Mouse (Mus musculus) myocyte (in vitro differentiated cells): ENCODE data around the gene Tmcc3. TPM values are rescaled to one million over a fixed set of nuclear protein-coding genes. Genes with fewer than 3 reads are reported as not detected.

Experiments
- H3K27me3 ChIP-seq: one replicate; pipeline ENCODE4 v1.6.1; 2011; ENCODE audit not compliant: control insufficient read depth, insufficient read depth, insufficient read length
- H3K36me3 ChIP-seq: one replicate; pipeline ENCODE4 v1.6.1; 2011; ENCODE audit not compliant: control insufficient read depth, insufficient read depth
- H3K4me2 ChIP-seq: one replicate; pipeline ENCODE4 v1.6.1; 2011; ENCODE audit warnings: low read depth, control low read depth
- H3K4me3 ChIP-seq: one replicate; pipeline ENCODE4 v1.5.1; 2011; ENCODE audit warnings: mild to moderate bottlenecking, control low read depth, moderate library complexity
- H3K79me2 ChIP-seq: one replicate; pipeline ENCODE4 v1.6.1; 2011; ENCODE audit not compliant: control insufficient read depth, insufficient read depth
- H3ac ChIP-seq: one replicate; pipeline ENCODE4 v1.6.1; 2011; ENCODE audit not compliant: control insufficient read depth, insufficient read length
- CEBPB ChIP-seq: IDR thresholded peaks from 2 replicates; pipeline ENCODE4 v1.6.1; 2011; ENCODE audit warnings: mild to moderate bottlenecking, moderate library complexity; ENCODE audit not compliant: poor library complexity, insufficient read depth, severe bottlenecking
- E2F4 ChIP-seq: IDR thresholded peaks from one replicate; pipeline ENCODE4 v1.6.1; 2011; ENCODE audit warnings: mild to moderate bottlenecking, control low read depth, moderate library complexity; ENCODE audit not compliant: insufficient read depth
- MAX ChIP-seq: IDR thresholded peaks from one replicate; pipeline ENCODE4 v1.6.1; 2011; ENCODE audit warnings: low read depth, mild to moderate bottlenecking, control low read depth
- MYOD1 ChIP-seq, 3 experiments: IDR thresholded peaks; one replicate each; pipeline ENCODE4 v1.6.1; 2011; ENCODE audit warnings: control low read depth in 2 of 3, low read depth in 2 of 3, mild to moderate bottlenecking in 2 of 3, moderate library complexity in 1 of 3; ENCODE audit not compliant: insufficient read length in 2 of 3, control insufficient read depth in 1 of 3
- MYOG ChIP-seq, 3 experiments: IDR thresholded peaks; one replicate each; pipeline ENCODE4 v1.6.1; 2011; ENCODE audit warnings: control low read depth in 2 of 3, low read depth in 2 of 3, mild to moderate bottlenecking in 2 of 3; ENCODE audit not compliant: insufficient read length in 2 of 3, control insufficient read depth in 1 of 3, insufficient read depth in 1 of 3
- POLR2A ChIP-seq: IDR thresholded peaks from one replicate; pipeline ENCODE4 v1.6.1; 2011; ENCODE audit warnings: low read depth, mild to moderate bottlenecking, control low read depth, moderate library complexity; ENCODE audit not compliant: insufficient read length
- POLR2AphosphoS2 ChIP-seq: IDR thresholded peaks from one replicate; pipeline ENCODE4 v1.6.1; 2011; ENCODE audit warnings: low read depth, control low read depth; ENCODE audit not compliant: insufficient read length
- REST ChIP-seq: IDR thresholded peaks from one replicate; pipeline ENCODE4 v1.6.1; 2011; ENCODE audit warnings: mild to moderate bottlenecking, control low read depth, moderate library complexity; ENCODE audit not compliant: insufficient read depth, insufficient read length
- SRF ChIP-seq: IDR thresholded peaks from one replicate; pipeline ENCODE4 v1.6.1; 2011; ENCODE audit warnings: low read depth; ENCODE audit not compliant: control insufficient read depth, insufficient read length
- TCF12 ChIP-seq: IDR thresholded peaks from one replicate; pipeline ENCODE4 v1.6.1; 2011; ENCODE audit warnings: mild to moderate bottlenecking, control low read depth; ENCODE audit not compliant: poor library complexity, insufficient read depth, severe bottlenecking
- TCF3 ChIP-seq: IDR thresholded peaks from one replicate; pipeline ENCODE4 v1.6.1; 2011; ENCODE audit warnings: low read depth, control low read depth; ENCODE audit not compliant: insufficient read length
- USF1 ChIP-seq: IDR thresholded peaks from one replicate; pipeline ENCODE4 v1.6.1; 2011; ENCODE audit warnings: low read depth, mild to moderate bottlenecking, control low read depth, moderate library complexity
- polyA plus RNA-seq: library from polyadenylated mRNA; unstranded; fragments of >200 nt; fragmentation: generic; extraction: Trizol; gene quantifications from one replicate; pipeline ENCODE4 v1.2.1, GENCODE M21; 2012; ENCODE audit warnings: missing spikeins

Tmcc3 gene
- polyA plus RNA-seq, 1 experiment: 16.6 TPM

DNA sequence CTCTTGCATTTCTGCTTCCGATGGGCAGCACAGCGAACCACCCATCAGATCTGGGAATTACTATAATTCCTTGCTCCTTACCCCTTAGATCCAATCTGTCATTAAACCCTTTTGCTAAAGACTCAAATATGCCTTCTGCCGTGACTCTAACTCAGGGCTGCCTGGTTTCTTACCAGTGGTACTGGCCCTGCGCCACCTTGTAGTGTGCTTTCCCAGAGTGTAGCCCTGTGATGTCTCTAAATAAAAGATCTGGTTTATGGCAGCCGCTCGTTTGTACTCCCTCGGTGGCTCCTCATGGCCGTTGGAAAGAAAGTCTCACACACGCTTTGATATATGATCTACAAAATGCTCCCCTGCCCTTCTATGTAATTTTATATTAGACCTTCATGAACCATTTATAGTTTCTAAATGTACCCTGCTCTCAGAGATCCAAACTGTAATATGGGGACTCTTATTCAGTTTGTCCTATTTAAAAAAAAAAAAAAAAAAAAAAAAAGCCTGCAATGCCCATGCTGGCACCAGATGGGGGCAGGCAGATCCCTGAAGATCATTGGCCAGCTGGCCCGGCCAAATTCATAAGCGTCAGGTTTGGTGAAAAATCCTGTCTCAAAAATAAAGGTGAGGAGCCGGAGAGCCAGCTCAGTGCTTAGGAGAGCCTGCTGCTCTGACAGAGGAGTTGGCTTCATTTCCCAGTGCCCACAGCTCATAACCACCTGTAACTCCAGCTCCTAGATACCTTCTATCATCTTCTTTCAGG is 116.6 kb downstream of the Tmcc3 start:
- no peak for TF ChIP-seq POLR2A
- TF ChIP-seq E2F4: no peak
- TF ChIP-seq MYOD1 (IDR thresholded peaks at IDR 0.05; ENCODE audit: control insufficient read depth in 1 of 3, insufficient read length in 2 of 3, low read depth in 2 of 3): no peak
- TF ChIP-seq CEBPB: no peak
- TF ChIP-seq SRF: no peak
- TF ChIP-seq TCF12: no peak
- no peak for TF ChIP-seq TCF3
- TF ChIP-seq REST: no peak
- no peak for TF ChIP-seq POLR2AphosphoS2
- H3K27me3 ChIP-seq: no peaks in the 10 kb centered on the region
- no peaks in the 10 kb centered on the region for H3K79me2 ChIP-seq
- H3K36me3 ChIP-seq: no peaks in the 10 kb centered on the region
- H3ac ChIP-seq: no peak overlapping the region
- H3K4me3 ChIP-seq: no peak overlapping the region
- H3K4me2 ChIP-seq: no peak overlapping the region

DNA sequence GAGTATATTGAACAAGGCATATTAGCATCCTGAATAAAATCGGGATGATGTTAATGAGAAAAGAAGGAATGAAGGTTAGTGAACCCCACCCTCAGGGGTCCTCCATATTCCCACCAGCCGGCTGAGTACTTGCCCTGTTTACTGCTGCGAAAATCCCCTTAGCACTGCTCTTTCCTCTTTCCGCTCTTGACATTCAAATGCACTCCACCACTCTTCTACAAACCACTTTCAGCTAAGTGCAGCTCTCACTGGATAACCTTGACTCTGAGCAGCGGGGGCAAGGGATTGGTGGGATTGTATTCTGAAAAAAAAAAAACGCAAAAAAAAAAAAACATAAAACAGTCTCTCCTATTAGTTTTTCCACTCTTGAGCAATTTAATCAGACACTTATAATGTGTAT is 118.8 kb downstream of the Tmcc3 start:
- H3K36me3 ChIP-seq: no peaks in the 10 kb centered on the region
- H3ac ChIP-seq: no peak overlapping the region
- no peak for TF ChIP-seq SRF
- TF ChIP-seq POLR2A: no peak
- no peak for TF ChIP-seq TCF12
- no peak for TF ChIP-seq REST
- TF ChIP-seq TCF3: no peak
- TF ChIP-seq USF1: no peak
- no peak for TF ChIP-seq MYOD1 (IDR thresholded peaks at IDR 0.05; ENCODE audit: control insufficient read depth in 1 of 3, insufficient read length in 2 of 3, low read depth in 2 of 3)
- TF ChIP-seq MYOG (IDR thresholded peaks at IDR 0.05; ENCODE audit: control insufficient read depth in 1 of 3, insufficient read depth in 1 of 3, insufficient read length in 2 of 3, low read depth in 2 of 3): no peak
- TF ChIP-seq CEBPB: no peak
- no peak for TF ChIP-seq POLR2AphosphoS2
- TF ChIP-seq E2F4: no peak
- TF ChIP-seq MAX: no peak
- no peak overlapping the region for H3K4me2 ChIP-seq
- H3K4me3 ChIP-seq: no peak overlapping the region
- H3K27me3 ChIP-seq: no peaks in the 10 kb centered on the region
- no peaks in the 10 kb centered on the region for H3K79me2 ChIP-seq

DNA sequence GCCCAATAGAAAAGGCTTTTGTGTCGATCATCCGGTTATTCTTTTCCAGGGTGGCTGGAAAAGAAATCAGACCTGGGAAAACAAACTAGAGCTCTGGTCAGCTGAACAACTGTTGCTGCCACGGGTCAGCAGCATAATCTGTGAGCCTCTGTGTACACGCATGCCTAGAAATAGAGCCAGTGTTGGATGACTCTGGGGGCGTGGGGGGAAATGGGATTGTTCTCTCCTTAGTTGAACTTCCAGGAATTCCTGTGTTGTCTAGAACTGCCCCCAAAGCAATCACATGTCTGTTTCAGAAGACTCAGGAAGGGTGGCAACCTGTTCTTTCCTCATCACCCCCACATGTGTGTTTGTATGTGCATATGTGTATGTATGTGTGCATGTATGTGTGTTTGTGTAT is 121.2 kb downstream of the Tmcc3 start:
- H3K4me3 ChIP-seq: no peak overlapping the region
- no peaks in the 10 kb centered on the region for H3K36me3 ChIP-seq
- H3ac ChIP-seq: no peak overlapping the region
- TF ChIP-seq POLR2AphosphoS2: no peak
- TF ChIP-seq CEBPB: no peak
- TF ChIP-seq USF1: no peak
- TF ChIP-seq MAX: no peak
- TF ChIP-seq TCF12: no peak
- TF ChIP-seq MYOD1 (IDR thresholded peaks at IDR 0.05; ENCODE audit: control insufficient read depth in 1 of 3, insufficient read length in 2 of 3, low read depth in 2 of 3): no peak
- no peak for TF ChIP-seq E2F4
- no peak for TF ChIP-seq POLR2A
- no peak for TF ChIP-seq SRF
- TF ChIP-seq REST: no peak
- no peak for TF ChIP-seq MYOG (IDR thresholded peaks at IDR 0.05; ENCODE audit: control insufficient read depth in 1 of 3, insufficient read depth in 1 of 3, insufficient read length in 2 of 3, low read depth in 2 of 3)
- no peak for TF ChIP-seq TCF3
- no peaks in the 10 kb centered on the region for H3K27me3 ChIP-seq
- no peak overlapping the region for H3K4me2 ChIP-seq
- H3K79me2 ChIP-seq: no peaks in the 10 kb centered on the region

DNA sequence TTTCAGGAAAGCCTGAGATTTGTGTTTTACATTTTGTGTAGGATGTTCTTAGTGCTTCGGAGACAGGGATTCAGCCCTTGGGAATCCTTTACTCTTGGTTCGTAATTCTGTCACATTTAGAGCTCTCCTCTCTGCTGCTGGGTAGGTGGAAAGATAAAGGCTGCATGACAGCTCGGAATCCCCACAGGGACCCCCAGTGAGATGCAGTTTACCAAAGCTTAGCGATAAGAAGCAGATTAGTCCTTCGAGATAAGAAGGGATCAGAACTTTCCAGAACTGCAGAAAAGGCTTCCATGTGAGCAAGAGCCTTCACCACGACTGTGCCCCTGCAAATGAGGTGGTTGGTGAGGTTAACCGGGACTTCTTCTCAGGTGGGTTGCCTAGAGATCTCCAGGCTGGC is 122.2 kb downstream of the Tmcc3 start:
- H3ac ChIP-seq: no peak overlapping the region

More for the DNA sequence above, 122.2 kb downstream of the Tmcc3 start:
- TF ChIP-seq POLR2A (no peak), TCF12 (no peak), MYOG (IDR thresholded peaks at IDR 0.05; ENCODE audit: control insufficient read depth in 1 of 3, insufficient read depth in 1 of 3, insufficient read length in 2 of 3, low read depth in 2 of 3) (no peak), MYOD1 (IDR thresholded peaks at IDR 0.05; ENCODE audit: control insufficient read depth in 1 of 3, insufficient read length in 2 of 3, low read depth in 2 of 3) (no peak), SRF (no peak), MAX (no peak), TCF3 (no peak), USF1 (no peak), POLR2AphosphoS2 (no peak), E2F4 (no peak), CEBPB (no peak), REST (no peak)
- Histone ChIP-seq H3K4me3 (no peak overlapping the region), H3K36me3 (no peaks in the 10 kb centered on the region), H3K4me2 (no peak overlapping the region), H3K79me2 (no peaks in the 10 kb centered on the region), H3K27me3 (no peaks in the 10 kb centered on the region)
